15 mouse cellular contexts compared by ENCODE assay signal in genomic region chr1:44217118-44217517, GRCm38 (mm10). TPM values are rescaled to one million over a fixed set of nuclear protein-coding genes. Genes with fewer than 3 reads are reported as not detected.
A peak's percentile ranks its signal among the peaks of the same experiment; 100 is the strongest.
DNase-seq lines count a peak whose midpoint lies in the region; ATAC-seq and TF ChIP-seq lines count a peak whose summit lies in the region.
"Had no signal": no experiment of that assay in that cellular context is flagged by ENCODE, and none has a peak within 500 bp of the region (broad histone marks: within the 10 kb centered on the region; RNA-seq: fewer than 3 reads in every experiment).

No protein-coding gene starts in this region.

- TF ChIP-seq POLR2A in lung, adult 2 months (IDR thresholded peaks at IDR 0.05; ENCODE audit: borderline replicate concordance, extremely low read depth, low read depth, low read length), result no peak
- no peak for TF ChIP-seq POLR2A in cerebellum, adult 2 months (IDR thresholded peaks at IDR 0.05; ENCODE audit: borderline replicate concordance, insufficient read depth, low read length)

- no peak overlapping the region for H3K9ac ChIP-seq in lung, embryonic 14.5 days
- H3K9ac ChIP-seq in kidney, embryonic 16.5 days (replicated peaks; ENCODE audit: low read length), result no peak overlapping the region
- H3K9ac ChIP-seq: embryonic facial prominence, embryonic 13.5 days; forebrain, embryonic 15.5 days; heart, embryonic 13.5 days; kidney, embryonic 15.5 days; liver, embryonic 13.5 days had no signal

- no peaks in the 10 kb centered on the region for H3K36me3 ChIP-seq in lung, embryonic 14.5 days (ENCODE audit: insufficient read depth)
- no peaks in the 10 kb centered on the region for H3K36me3 ChIP-seq in kidney, embryonic 16.5 days (ENCODE audit: insufficient read depth, low read length)
- H3K36me3 ChIP-seq: embryonic facial prominence, embryonic 13.5 days; forebrain, embryonic 15.5 days; heart, embryonic 13.5 days; kidney, embryonic 15.5 days; liver, embryonic 13.5 days had no signal

- ATAC-seq in lung, embryonic 14.5 days (ENCODE audit: insufficient read depth), result no peak
- ATAC-seq in kidney, embryonic 16.5 days (ENCODE audit: low FRiP score, low TSS enrichment), result no peak
- ATAC-seq: hindbrain, postnatal 0 days had no signal

- TF ChIP-seq CTCF in lung, embryonic 14.5 days (IDR thresholded peaks at IDR 0.05; ENCODE audit: low read depth), result no peak
- no peak for TF ChIP-seq CTCF in lung, adult 2 months (IDR thresholded peaks at IDR 0.05; ENCODE audit: insufficient read depth, low read length)
- TF ChIP-seq CTCF in cerebellum, adult 2 months (IDR thresholded peaks at IDR 0.05; ENCODE audit: borderline replicate concordance, insufficient read depth, low read depth, low read length), result no peak

- H3K4me3 ChIP-seq in lung, embryonic 14.5 days (ENCODE audit: low read depth, low read length), result no peak overlapping the region
- H3K4me3 ChIP-seq in lung, adult 2 months (replicated peaks; ENCODE audit: extremely low read depth, low read depth, low read length), result no peak overlapping the region
- no peak overlapping the region for H3K4me3 ChIP-seq in cerebellum, adult 2 months (replicated peaks; ENCODE audit: insufficient read depth, low read depth, low read length)
- H3K4me3 ChIP-seq in kidney, embryonic 16.5 days (ENCODE audit: low read length), result no peak overlapping the region
- H3K4me3 ChIP-seq: embryonic facial prominence, embryonic 13.5 days; forebrain, embryonic 15.5 days; heart, embryonic 13.5 days; kidney, embryonic 15.5 days; liver, embryonic 13.5 days; megakaryocyte, embryonic 14.5 days had no signal

- WGBS in lung, embryonic 14.5 days, result 38% methylated on average over 2 of the region's 2 CpGs
- WGBS in lung, adult 2 months, result 57% methylated on average over 2 of the region's 2 CpGs
- WGBS in cerebellum, adult 2 months, result 18% methylated on average over 2 of the region's 2 CpGs
- WGBS in kidney, embryonic 16.5 days, result 62% methylated on average over 2 of the region's 2 CpGs

- no peaks in the 10 kb centered on the region for H3K27me3 ChIP-seq in lung, embryonic 14.5 days (ENCODE audit: insufficient read depth, low read length)
- no peaks in the 10 kb centered on the region for H3K27me3 ChIP-seq in cerebellum, adult 2 months (ENCODE audit: control insufficient read depth, insufficient read depth, low read length)
- no peaks in the 10 kb centered on the region for H3K27me3 ChIP-seq in kidney, embryonic 16.5 days (ENCODE audit: insufficient read depth, low read length)
- H3K27me3 ChIP-seq: embryonic facial prominence, embryonic 13.5 days; forebrain, embryonic 15.5 days; heart, embryonic 13.5 days; kidney, embryonic 15.5 days; liver, embryonic 13.5 days; megakaryocyte, embryonic 14.5 days had no signal

- no peaks in the 10 kb centered on the region for H3K9me3 ChIP-seq in lung, embryonic 14.5 days (ENCODE audit: low read depth, low read length)
- no peaks in the 10 kb centered on the region for H3K9me3 ChIP-seq in kidney, embryonic 16.5 days (ENCODE audit: low read length)
- H3K9me3 ChIP-seq: embryonic facial prominence, embryonic 13.5 days; forebrain, embryonic 15.5 days; heart, embryonic 13.5 days; kidney, embryonic 15.5 days; liver, embryonic 13.5 days; megakaryocyte, embryonic 14.5 days had no signal

- DNase-seq in gastrocnemius, adult 8-10 months (ENCODE audit: low spot score in 2 of 2), result peak; percentile 12 to 13
- DNase-seq in gastrocnemius, postnatal 4 days (ENCODE audit: low spot score in 2 of 2), result no peak
- no peak for DNase-seq in lung, embryonic 14.5 days
- DNase-seq in lung, adult 2 months, result no peak
- DNase-seq in cerebellum, adult 2 months, result peak; percentile 64 to 86
- DNase-seq in right cerebral cortex, postnatal 14 days, result peak; percentile 11
- DNase-seq: liver, embryonic 13.5 days had no signal

- H3K4me2 ChIP-seq in lung, embryonic 14.5 days, result no peak overlapping the region
- H3K4me2 ChIP-seq in kidney, embryonic 16.5 days (replicated peaks; ENCODE audit: low read depth, low read length), result no peak overlapping the region
- H3K4me2 ChIP-seq: embryonic facial prominence, embryonic 13.5 days; forebrain, embryonic 15.5 days; heart, embryonic 13.5 days; kidney, embryonic 15.5 days; liver, embryonic 13.5 days had no signal

- H3K4me1 ChIP-seq in lung, embryonic 14.5 days (ENCODE audit: insufficient read depth), result 0 out of 2 replicates have a peak, but pooled peaks cover 3% of the 10 kb centered on the region
- H3K4me1 ChIP-seq in lung, adult 2 months (ENCODE audit: control insufficient read depth, insufficient read depth, low read length), result no peaks in the 10 kb centered on the region
- H3K4me1 ChIP-seq in cerebellum, adult 2 months (ENCODE audit: control insufficient read depth, insufficient read depth, low read length), result peaks cover 2% of the 10 kb centered on the region; the same call in 1 of the 2 replicates
- no peaks in the 10 kb centered on the region for H3K4me1 ChIP-seq in kidney, embryonic 16.5 days (ENCODE audit: insufficient read depth, low read length)
- H3K4me1 ChIP-seq: embryonic facial prominence, embryonic 13.5 days; kidney, embryonic 15.5 days; liver, embryonic 13.5 days; megakaryocyte, embryonic 14.5 days had no signal

- H3K27ac ChIP-seq in lung, embryonic 14.5 days (ENCODE audit: low read depth), result peak overlapping the region; percentile 50; the same call in 1 of the 2 replicates
- no peak overlapping the region for H3K27ac ChIP-seq in cerebellum, adult 2 months (ENCODE audit: insufficient read depth, low read length)
- H3K27ac ChIP-seq in kidney, embryonic 16.5 days (ENCODE audit: low read length), result no peak overlapping the region
- H3K27ac ChIP-seq: embryonic facial prominence, embryonic 13.5 days; forebrain, embryonic 15.5 days; hindbrain, postnatal 0 days; kidney, embryonic 15.5 days; liver, embryonic 13.5 days had no signal

RNA-seq across cellular contexts. Expression of gene Mettl21e, which starts 1.6 kb away (rescaled TPM):
- total RNA-seq in gastrocnemius, adult 8-10 months (2022), result 10 to 100 TPM in 2 of 4 experiments, 1 to 10 TPM in 2; 4.6 to 24.6 (median 8.0) TPM
- 10 to 100 TPM in 1 of 2 experiments, 1 to 10 TPM in 1; 7.1 to 10.6 TPM for total RNA-seq in gastrocnemius, postnatal 4 days (2021)
- 0.45 TPM in 2 replicates for polyA plus RNA-seq in lung, embryonic 14.5 days (2014; fragmentation: Nextera tagmentation; extraction: Ambion mirVana)
- 0.34 TPM in 2 replicates for polyA plus RNA-seq in lung, adult 2 months (2012; rRNA removed)
- not detected in 2 replicates for polyA plus RNA-seq in cerebellum, adult 2 months (2012; rRNA removed)
- polyA plus RNA-seq in kidney, embryonic 16.5 days (2015; fragmentation: Nextera tagmentation; extraction: Ambion mirVana), result 0.05 and 0.07 TPM in 2 replicates
- total RNA-seq: hindbrain, postnatal 0 days; layer of hippocampus, postnatal 14 days had no signal
- polyA plus RNA-seq: embryonic facial prominence, embryonic 13.5 days; forebrain, embryonic 15.5 days; heart, embryonic 13.5 days; hindbrain, postnatal 0 days; liver, embryonic 13.5 days had no signal

Comparison
In these comparisons a context has a peak if more than half of its experiments do, and no peak if none do; other contexts are left out.
1. DNase-seq: peak in gastrocnemius, adult 8-10 months (2 of 2), cerebellum, adult 2 months (2 of 2) and right cerebral cortex, postnatal 14 days (single experiment); none in gastrocnemius, postnatal 4 days (0 of 2), lung, embryonic 14.5 days (single experiment) and lung, adult 2 months (single experiment).